Comparison of ENCODE assay signal across 15 mouse cellular contexts in the genomic region with DNA sequence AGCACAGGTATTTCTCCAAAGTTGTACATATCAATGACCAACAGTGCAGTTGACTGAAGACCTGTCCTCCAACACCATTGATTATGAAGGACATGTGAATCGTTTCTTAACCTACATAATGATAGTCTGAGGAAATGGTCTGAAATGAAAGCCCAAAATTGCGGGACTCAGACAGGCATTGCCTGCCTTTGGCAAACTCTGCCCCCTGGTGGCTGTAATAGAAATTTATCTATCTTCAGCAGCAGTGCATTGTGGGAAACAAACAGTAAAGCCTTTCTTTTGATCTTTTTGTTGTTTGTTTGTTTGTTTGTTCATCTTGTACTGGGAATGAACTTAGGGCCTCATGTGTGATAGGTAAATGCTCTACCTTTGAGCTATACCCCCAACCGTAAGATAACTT. TPM values are rescaled to one million over a fixed set of nuclear protein-coding genes. Genes with fewer than 3 reads are reported as not detected.
DNase-seq lines count a peak whose midpoint lies in the region; ATAC-seq and TF ChIP-seq lines count a peak whose summit lies in the region.
"Had no signal": no experiment of that assay in that cellular context is flagged by ENCODE, and none has a peak within 500 bp of the region (broad histone marks: within the 10 kb centered on the region; RNA-seq: fewer than 3 reads in every experiment).

No protein-coding gene starts in this region.

- H3K36me3 ChIP-seq in heart, postnatal 0 days (replicated peaks; ENCODE audit: control insufficient read depth, insufficient read depth, low read length), result no peaks in the 10 kb centered on the region
- H3K36me3 ChIP-seq in midbrain, postnatal 0 days (ENCODE audit: insufficient read depth, low read length), result no peaks in the 10 kb centered on the region
- H3K36me3 ChIP-seq in midbrain, embryonic 16.5 days (ENCODE audit: control insufficient read depth, insufficient read depth, low read length), result no peaks in the 10 kb centered on the region
- H3K36me3 ChIP-seq in MEL (ENCODE audit: control insufficient read depth in 1 of 2, insufficient read depth in 2 of 2, low read length in 2 of 2), result no peaks in the 10 kb centered on the region
- no peaks in the 10 kb centered on the region for H3K36me3 ChIP-seq in small intestine, adult 2 months (ENCODE audit: control insufficient read depth, insufficient read depth, low read length)
- H3K36me3 ChIP-seq: embryonic facial prominence, embryonic 15.5 days; hindbrain, embryonic 15.5 days; stomach, embryonic 15.5 days had no signal

- no peak overlapping the region for H3K4me3 ChIP-seq in heart, postnatal 0 days (ENCODE audit: low read depth, low read length)
- H3K4me3 ChIP-seq in midbrain, postnatal 0 days (ENCODE audit: low read depth, low read length), result no peak overlapping the region
- H3K4me3 ChIP-seq in midbrain, embryonic 16.5 days (ENCODE audit: low read depth, low read length), result no peak overlapping the region
- no peak overlapping the region for H3K4me3 ChIP-seq in MEL (ENCODE audit: control insufficient read depth in 1 of 2, insufficient read depth in 1 of 2, low read depth in 2 of 2, low read length in 2 of 2)
- no peak overlapping the region for H3K4me3 ChIP-seq in small intestine, adult 2 months (ENCODE audit: low read depth, low read length)
- H3K4me3 ChIP-seq: embryonic facial prominence, embryonic 15.5 days; hindbrain, embryonic 15.5 days; stomach, embryonic 15.5 days had no signal

- TF ChIP-seq POLR2A in MEL (IDR thresholded peaks at IDR 0.05; ENCODE audit: control insufficient read depth in 1 of 2, insufficient read depth in 1 of 2, low read depth in 1 of 2, low read length in 2 of 2, poor library complexity in 1 of 2), result no peak
- no peak for TF ChIP-seq POLR2A in small intestine, adult 2 months (IDR thresholded peaks at IDR 0.05; ENCODE audit: low read depth, low read length)

- no peaks in the 10 kb centered on the region for H3K4me1 ChIP-seq in heart, postnatal 0 days (ENCODE audit: control insufficient read depth, insufficient read depth)
- H3K4me1 ChIP-seq in midbrain, postnatal 0 days (ENCODE audit: insufficient read depth, low read length), result no peaks in the 10 kb centered on the region
- no peaks in the 10 kb centered on the region for H3K4me1 ChIP-seq in midbrain, embryonic 16.5 days (ENCODE audit: control insufficient read depth, insufficient read depth, low read length)
- H3K4me1 ChIP-seq in MEL (ENCODE audit: control insufficient read depth in 1 of 2, insufficient read depth in 2 of 2, low read length in 2 of 2), result peaks cover 0 to under 1% of the 10 kb centered on the region in 2 experiments; a peak in 1 of 4 replicates
- H3K4me1 ChIP-seq in small intestine, adult 2 months (ENCODE audit: control insufficient read depth, insufficient read depth, insufficient read length, low read length), result no peaks in the 10 kb centered on the region
- H3K4me1 ChIP-seq: embryonic facial prominence, embryonic 15.5 days; hindbrain, embryonic 15.5 days; stomach, embryonic 15.5 days had no signal

- H3K9ac ChIP-seq in heart, postnatal 0 days (replicated peaks; ENCODE audit: low read depth, low read length), result no peak overlapping the region
- no peak overlapping the region for H3K9ac ChIP-seq in midbrain, postnatal 0 days (replicated peaks; ENCODE audit: low read length, poor library complexity, severe bottlenecking)
- H3K9ac ChIP-seq in midbrain, embryonic 16.5 days (ENCODE audit: low read depth, low read length), result no peak overlapping the region
- H3K9ac ChIP-seq in MEL (ENCODE audit: control insufficient read depth, low read depth, low read length, poor library complexity, severe bottlenecking), result no peak overlapping the region
- H3K9ac ChIP-seq: embryonic facial prominence, embryonic 15.5 days; hindbrain, embryonic 15.5 days; stomach, embryonic 15.5 days had no signal

- no peak for ATAC-seq in heart, postnatal 0 days (ENCODE audit: insufficient read depth, low read depth)
- no peak for ATAC-seq in midbrain, postnatal 0 days (ENCODE audit: low FRiP score)
- ATAC-seq in midbrain, embryonic 16.5 days, result no peak
- ATAC-seq in cerebellum, adult (ENCODE audit: insufficient number of reproducible peaks, low FRiP score, low TSS enrichment), result no peak
- ATAC-seq: activated CD4-positive, CD25-positive, alpha-beta regulatory T cell, adult 4 months had no signal

- no peak for TF ChIP-seq EP300 in heart, postnatal 0 days (IDR thresholded peaks at IDR 0.05; ENCODE audit: low read depth)
- no peak for TF ChIP-seq EP300 in MEL (IDR thresholded peaks at IDR 0.05; ENCODE audit: low read depth in 1 of 2, low read length in 2 of 2)

- DNase-seq in heart, postnatal 0 days (ENCODE audit: low spot score), result no peak
- DNase-seq in heart, adult 9 months (ENCODE audit: low spot score in 2 of 2), result no peak
- no peak for DNase-seq in midbrain, postnatal 0 days (ENCODE audit: low spot score)
- DNase-seq in MEL (ENCODE audit: low read depth, low spot score), result peak; percentile 42
- no peak for DNase-seq in kidney, postnatal 10 days
- DNase-seq: cerebellum, adult 11 months; retina, postnatal 1 day had no signal

- no peak overlapping the region for H3K4me2 ChIP-seq in heart, postnatal 0 days (ENCODE audit: low read depth, low read length)
- H3K4me2 ChIP-seq in midbrain, postnatal 0 days (ENCODE audit: low read depth, low read length, poor library complexity, severe bottlenecking), result no peak overlapping the region
- no peak overlapping the region for H3K4me2 ChIP-seq in midbrain, embryonic 16.5 days (ENCODE audit: low read length)
- H3K4me2 ChIP-seq: embryonic facial prominence, embryonic 15.5 days; heart, embryonic 11.5 days; hindbrain, embryonic 15.5 days; stomach, embryonic 15.5 days had no signal

- no peaks in the 10 kb centered on the region for H3K9me3 ChIP-seq in heart, postnatal 0 days (replicated peaks; ENCODE audit: control insufficient read depth, low read length)
- H3K9me3 ChIP-seq in midbrain, postnatal 0 days (ENCODE audit: low read length), result no peaks in the 10 kb centered on the region
- H3K9me3 ChIP-seq in midbrain, embryonic 16.5 days (replicated peaks; ENCODE audit: control insufficient read depth, low read length, poor library complexity, severe bottlenecking), result no peaks in the 10 kb centered on the region
- H3K9me3 ChIP-seq in MEL (replicated peaks; ENCODE audit: insufficient read depth, low read length), result no peaks in the 10 kb centered on the region
- H3K9me3 ChIP-seq: embryonic facial prominence, embryonic 15.5 days; hindbrain, embryonic 15.5 days; stomach, embryonic 15.5 days had no signal

- no peak for TF ChIP-seq RAD21 in MEL (IDR thresholded peaks at IDR 0.05; ENCODE audit: low read depth, low read length)

- H3K27ac ChIP-seq in heart, postnatal 0 days (ENCODE audit: low read depth), result no peak overlapping the region
- H3K27ac ChIP-seq in midbrain, postnatal 0 days (ENCODE audit: low read depth, low read length), result no peak overlapping the region
- H3K27ac ChIP-seq in midbrain, embryonic 16.5 days (ENCODE audit: low read length), result no peak overlapping the region
- no peak overlapping the region for H3K27ac ChIP-seq in MEL (ENCODE audit: control insufficient read depth, low read depth, low read length)
- no peak overlapping the region for H3K27ac ChIP-seq in small intestine, adult 2 months (ENCODE audit: insufficient read depth, low read depth, low read length)
- H3K27ac ChIP-seq: embryonic facial prominence, embryonic 15.5 days; hindbrain, embryonic 15.5 days; stomach, embryonic 15.5 days had no signal

- TF ChIP-seq CTCF in heart, postnatal 0 days (IDR thresholded peaks at IDR 0.05; ENCODE audit: low read depth), result peak; percentile 21; the same call in 1 of the 2 replicates
- peak; percentile 44 for TF ChIP-seq CTCF in midbrain, postnatal 0 days (IDR thresholded peaks at IDR 0.05)
- peak; percentile 35 to 42 (median 41); a peak in 5 of 6 replicates for TF ChIP-seq CTCF in MEL (IDR thresholded peaks at IDR 0.05 in 2 of 3, conservative IDR thresholded peaks at IDR 0.05 in 1 of 3; ENCODE audit: control insufficient read depth in 1 of 3, insufficient read depth in 1 of 3, low read depth in 2 of 3, low read length in 3 of 3, poor library complexity in 1 of 3, severe bottlenecking in 1 of 3)
- peak; percentile 32; the same call in 1 of the 2 replicates for TF ChIP-seq CTCF in small intestine, adult 2 months (IDR thresholded peaks at IDR 0.05; ENCODE audit: extremely low read depth, insufficient read length, insufficient replicate concordance, low read depth, low read length)

- no peaks in the 10 kb centered on the region for H3K79me2 ChIP-seq in MEL (ENCODE audit: control insufficient read depth, insufficient read depth, low read length, poor library complexity)

- 89% methylated on average over 3 of the region's 3 CpGs for WGBS in heart, postnatal 0 days
- WGBS in midbrain, postnatal 0 days, result 88% methylated on average over 3 of the region's 3 CpGs
- 88% methylated on average over 3 of the region's 3 CpGs for WGBS in midbrain, embryonic 16.5 days
- WGBS in small intestine, adult 2 months, result 85% methylated on average over 3 of the region's 3 CpGs

- no peaks in the 10 kb centered on the region for H3K27me3 ChIP-seq in heart, postnatal 0 days (ENCODE audit: control insufficient read depth, insufficient read depth, low read length)
- H3K27me3 ChIP-seq in midbrain, postnatal 0 days (ENCODE audit: insufficient read depth, low read length), result no peaks in the 10 kb centered on the region
- H3K27me3 ChIP-seq in midbrain, embryonic 16.5 days (ENCODE audit: control insufficient read depth, insufficient read depth, low read depth, low read length), result no peaks in the 10 kb centered on the region
- H3K27me3 ChIP-seq in MEL (ENCODE audit: control insufficient read depth in 1 of 2, insufficient read depth in 2 of 2, low read length in 2 of 2), result no peaks in the 10 kb centered on the region
- no peaks in the 10 kb centered on the region for H3K27me3 ChIP-seq in small intestine, adult 2 months (ENCODE audit: control insufficient read depth, insufficient read depth, low read length)
- H3K27me3 ChIP-seq: embryonic facial prominence, embryonic 15.5 days; hindbrain, embryonic 15.5 days; stomach, embryonic 15.5 days had no signal

TF ChIP-seq in MEL, 35 proteins besides CTCF, POLR2A, EP300 and RAD21 (continues in another document):
- TF ChIP-seq TBP (IDR thresholded peaks at IDR 0.05; ENCODE audit: low read depth, low read length) (no peak), ZKSCAN1 (IDR thresholded peaks at IDR 0.05; ENCODE audit: low read depth, low read length) (no peak), TAL1 (IDR thresholded peaks at IDR 0.05; ENCODE audit: low read length) (no peak)

RNA-seq across cellular contexts. Expression of gene Intu, which starts 32.2 kb away (rescaled TPM):
- 5.8 and 11.4 TPM in 2 replicates for total RNA-seq in heart, postnatal 0 days (2014; rRNA removed; ENCODE audit: low replicate concordance)
- 2.7 TPM in 2 replicates for polyA plus RNA-seq in heart, postnatal 0 days (2015; fragmentation: Nextera tagmentation; extraction: Ambion mirVana)
- total RNA-seq in midbrain, postnatal 0 days (2014; rRNA removed), result 6.7 and 7.6 TPM in 2 replicates
- polyA plus RNA-seq in midbrain, postnatal 0 days (2015; fragmentation: Nextera tagmentation; extraction: Ambion mirVana), result 2.5 TPM in 2 replicates
- 3.2 and 3.3 TPM in 2 replicates for polyA plus RNA-seq in midbrain, embryonic 16.5 days (2015; fragmentation: Nextera tagmentation; extraction: Ambion mirVana)
- 10.9 and 12.3 TPM in 2 replicates for total RNA-seq in MEL (2012; rRNA removed)
- polyA plus RNA-seq in MEL (2012; ENCODE audit: insufficient read depth in 1 of 2, insufficient read length in 2 of 2, low read depth in 1 of 2, low replicate concordance in 2 of 2, missing spikeins in 1 of 2), result 1 to 10 TPM in 1 of 2 experiments, not detected in 1; 9.7 TPM
- polyA plus RNA-seq in small intestine, adult 2 months (2012; rRNA removed), result 0.37 and 0.80 TPM in 2 replicates
